Mouse (Mus musculus) right cerebral cortex, postnatal 25 days (tissue): ENCODE results near the gene Lrpprc.

Experiments
- DNase-seq: peaks from one replicate; pipeline ENCODE4 v3.0.0; 2022

The Lrpprc gene

DNA sequence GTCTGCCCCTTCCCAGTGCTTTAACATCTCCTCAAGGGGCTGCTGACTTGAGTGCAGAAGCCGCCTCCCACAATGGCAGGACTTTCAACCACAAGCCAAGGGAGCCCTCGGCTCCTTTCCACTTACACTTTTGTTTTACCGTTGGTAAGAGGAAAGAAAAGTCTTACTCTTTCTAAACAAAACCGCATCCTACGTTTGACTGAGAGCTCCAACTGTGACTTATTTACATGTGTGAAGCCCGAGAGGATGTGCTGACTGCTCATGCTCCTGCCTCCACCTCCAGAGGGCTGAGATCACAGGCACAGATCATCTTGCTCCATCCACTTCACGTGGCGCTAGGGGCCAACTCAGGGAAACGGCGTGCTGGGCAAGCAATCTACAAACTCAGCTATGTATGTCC is 32.2 kb downstream of the Lrpprc start:
- no peak for DNase-seq

DNA sequence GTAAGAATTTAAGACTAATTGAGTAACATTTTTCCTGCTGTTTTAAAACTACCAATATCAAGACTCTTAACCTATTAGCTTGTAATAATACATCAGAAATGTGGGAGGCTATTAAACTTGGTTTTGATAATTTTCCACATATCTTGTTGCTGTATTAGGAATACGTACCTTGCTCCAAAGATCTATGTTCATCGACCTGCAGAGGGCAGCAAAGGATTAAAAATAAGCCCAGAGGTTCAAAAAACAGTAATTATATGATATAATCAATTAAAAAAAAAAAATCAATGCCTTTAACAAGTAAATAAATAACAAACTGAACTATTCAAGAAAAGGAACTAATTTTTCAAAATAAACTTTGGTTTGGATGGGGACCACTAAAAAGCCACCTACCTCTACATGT is 34.5 kb downstream of the Lrpprc start:
- no peak for DNase-seq

DNA sequence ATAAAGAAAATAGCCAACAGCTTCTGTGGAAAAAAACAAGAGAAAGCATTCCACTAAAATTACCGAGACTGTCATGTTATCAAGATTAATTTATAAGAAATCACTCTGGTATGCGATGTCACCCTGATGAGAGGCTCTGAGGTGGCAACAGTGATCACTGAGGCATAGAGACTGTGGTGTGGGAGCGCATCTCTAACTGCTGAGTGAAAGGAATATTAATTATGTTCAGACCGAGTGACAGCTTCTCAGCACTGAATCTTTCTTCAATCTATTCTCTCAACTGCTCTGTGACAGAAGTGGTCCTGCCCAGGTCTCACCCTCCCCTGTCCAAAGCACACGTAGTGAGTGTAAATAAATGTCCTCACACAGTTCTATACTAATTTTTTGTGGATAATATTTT is 37.1 kb downstream of the Lrpprc start:
- no peak for DNase-seq

DNA sequence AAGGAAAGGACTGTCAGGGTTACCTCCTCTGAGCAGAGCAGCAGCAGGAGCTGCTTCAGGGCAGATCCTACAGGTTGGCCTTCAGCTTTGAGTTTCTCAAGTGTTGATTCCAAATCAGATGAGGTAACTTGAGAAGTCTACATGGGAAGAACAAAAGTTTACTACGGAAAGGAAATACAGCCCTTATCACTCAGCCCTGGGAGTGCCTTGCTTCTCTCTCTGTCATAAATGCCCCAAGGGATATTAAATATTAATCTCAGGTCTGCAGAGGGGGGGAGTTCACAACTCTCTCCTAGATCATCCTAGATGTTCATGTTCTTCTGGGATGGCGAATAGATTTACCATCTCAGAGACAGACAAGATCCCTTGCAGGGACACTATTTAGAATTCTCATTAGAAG is 38.3 kb downstream of the Lrpprc start:
- DNase-seq, result no peak

GRCm38 (mm10) chr17:84751630-84752191 is 38.9 kb downstream of the Lrpprc start:
- DNase-seq, result no peak

DNA sequence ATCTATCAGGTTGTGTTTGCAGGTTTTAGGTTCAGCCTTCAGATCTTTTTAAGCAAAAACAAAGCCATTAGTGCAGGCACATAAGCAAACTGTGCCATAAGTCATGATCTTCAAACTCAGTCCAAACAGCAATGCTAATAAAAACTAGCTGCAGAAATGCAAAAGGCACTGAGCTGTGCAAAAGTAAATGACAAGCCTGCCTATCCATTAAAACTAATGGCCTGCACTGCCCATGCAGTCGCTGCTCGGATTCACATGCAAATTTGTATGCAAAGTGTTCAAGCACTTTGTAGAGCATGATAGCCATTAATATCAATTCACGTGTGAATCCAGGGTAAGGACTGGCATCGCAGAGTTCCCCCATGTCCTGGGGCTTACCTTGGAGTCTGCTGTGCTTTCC is 40.5 kb downstream of the Lrpprc start:
- DNase-seq, result no peak

DNA sequence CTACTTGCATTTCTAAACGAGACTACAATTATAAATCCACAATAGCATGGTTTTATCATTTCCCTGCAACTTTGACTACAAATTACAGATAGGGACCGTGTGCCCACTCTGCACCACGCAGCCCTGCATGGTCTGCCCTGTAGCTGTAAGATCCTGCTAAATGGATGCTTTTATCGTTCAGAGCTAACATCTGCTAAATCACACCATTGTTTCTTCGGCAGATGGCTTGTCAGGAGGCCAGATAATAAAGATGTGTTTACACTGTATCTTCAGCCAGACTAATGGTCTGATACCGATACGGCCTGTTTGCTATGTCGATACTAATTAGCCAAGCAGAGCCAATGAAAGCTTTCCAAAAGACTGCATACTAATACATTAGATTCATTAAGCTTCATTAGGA is 41.3 kb downstream of the Lrpprc start:
- no peak for DNase-seq

GRCm38 (mm10) chr17:84748152-84748682 is 42.4 kb downstream of the Lrpprc start:
- DNase-seq, result no peak

DNA sequence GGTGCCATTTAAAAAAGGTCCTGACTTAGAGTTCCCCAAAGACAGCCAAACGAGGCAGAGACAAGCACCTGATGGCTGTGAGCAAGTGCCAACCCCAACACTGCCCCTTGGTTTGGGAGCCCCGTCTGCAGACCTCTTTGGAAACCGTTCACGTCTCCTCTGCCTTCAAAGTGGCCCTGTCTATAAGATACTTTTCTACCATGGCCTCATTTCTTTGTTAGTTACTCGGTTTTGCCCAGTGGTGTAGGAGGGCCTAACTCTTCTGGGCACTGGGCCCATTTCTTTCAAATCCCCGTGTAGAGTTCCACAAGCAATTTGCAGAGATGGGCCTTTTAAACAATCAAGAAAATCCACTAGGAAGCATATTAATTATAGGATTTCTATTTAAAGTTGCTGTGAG is 43.4 kb downstream of the Lrpprc start:
- no peak for DNase-seq

DNA sequence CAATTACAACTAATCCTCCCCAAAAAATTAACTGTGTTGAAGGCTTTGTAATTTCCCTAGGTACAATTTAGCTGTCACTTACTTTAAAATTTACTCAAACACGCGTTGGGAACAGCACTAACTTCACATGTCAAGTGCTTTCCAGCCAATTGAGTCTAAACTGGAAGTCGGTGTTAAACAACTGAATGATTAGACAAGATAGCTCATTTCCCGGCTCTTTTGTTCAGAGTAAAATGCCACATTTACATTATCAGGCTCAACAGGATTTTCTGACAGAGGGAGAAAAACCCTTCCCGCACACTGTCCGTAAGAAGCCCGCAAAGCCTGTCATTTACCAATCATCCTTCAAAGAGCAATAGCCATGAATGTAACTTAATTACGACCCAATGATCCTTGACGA is 45.6 kb downstream of the Lrpprc start:
- DNase-seq, result no peak

GRCm38 (mm10) chr17:84744256-84744655 is 46.3 kb downstream of the Lrpprc start:
- no peak for DNase-seq

DNA sequence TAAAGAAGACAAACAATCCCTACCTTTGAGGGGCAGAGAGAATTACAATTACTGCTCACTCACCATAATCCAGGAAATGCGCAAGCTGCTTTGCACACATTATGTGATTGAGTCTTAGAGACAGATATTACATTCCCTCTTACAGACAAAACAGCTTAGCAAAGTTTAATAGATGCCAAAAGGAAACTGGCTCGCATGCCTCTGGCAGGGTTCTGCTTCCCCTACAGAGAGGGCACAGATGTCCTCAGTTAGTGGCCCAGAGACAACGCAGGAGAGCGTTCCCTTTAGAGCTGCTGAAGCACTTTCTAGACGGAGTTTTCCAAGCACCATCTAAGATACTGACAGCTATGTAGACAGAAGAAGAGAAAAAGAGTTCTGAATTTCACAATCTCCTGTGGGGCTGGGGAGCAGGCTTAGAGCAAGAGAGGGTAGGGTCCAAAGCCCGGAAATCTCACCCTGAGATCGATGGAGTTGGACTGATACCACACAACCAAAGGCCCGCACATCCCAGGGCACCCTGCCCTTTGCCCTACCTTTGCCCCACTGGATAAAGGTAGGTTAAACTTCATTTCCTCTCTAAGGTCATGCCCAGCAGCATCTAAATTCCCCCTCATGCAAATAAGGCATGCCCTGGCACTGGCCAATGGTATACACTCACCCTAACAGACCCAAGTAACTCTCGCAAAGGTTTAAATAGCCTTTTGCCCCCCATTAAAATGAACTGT is 52.4 kb downstream of the Lrpprc start:
- DNase-seq, result no peak

- no peak for DNase-seq
Observed at GRCm38 (mm10) chr17:84736719-84737118, 53.9 kb downstream of the Lrpprc start.

GRCm38 (mm10) chr17:84732612-84733011 is 58.0 kb downstream of the Lrpprc start:
- no peak for DNase-seq

- no peak for DNase-seq
Observed at GRCm38 (mm10) chr17:84731361-84731760, 59.2 kb downstream of the Lrpprc start.

DNA sequence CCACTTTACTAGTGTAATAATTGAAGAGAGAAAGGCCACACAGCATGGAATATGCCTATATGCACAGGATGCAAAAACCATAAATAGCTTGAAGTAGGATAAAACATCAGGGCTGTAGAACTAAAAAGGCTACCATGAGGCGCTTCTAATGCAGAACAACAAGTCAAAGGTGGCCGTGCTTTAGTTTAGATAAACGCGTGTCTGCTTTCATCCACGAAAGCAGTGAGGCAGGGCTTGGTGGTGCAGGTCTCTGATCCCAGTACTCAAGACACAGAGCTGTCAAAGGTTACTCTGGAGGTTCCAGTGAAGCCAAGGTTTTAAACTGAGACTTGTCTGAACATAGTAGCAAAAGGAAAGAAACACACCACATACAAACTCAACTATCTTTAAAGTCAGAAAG is 61.4 kb downstream of the Lrpprc start:
- no peak for DNase-seq

DNA sequence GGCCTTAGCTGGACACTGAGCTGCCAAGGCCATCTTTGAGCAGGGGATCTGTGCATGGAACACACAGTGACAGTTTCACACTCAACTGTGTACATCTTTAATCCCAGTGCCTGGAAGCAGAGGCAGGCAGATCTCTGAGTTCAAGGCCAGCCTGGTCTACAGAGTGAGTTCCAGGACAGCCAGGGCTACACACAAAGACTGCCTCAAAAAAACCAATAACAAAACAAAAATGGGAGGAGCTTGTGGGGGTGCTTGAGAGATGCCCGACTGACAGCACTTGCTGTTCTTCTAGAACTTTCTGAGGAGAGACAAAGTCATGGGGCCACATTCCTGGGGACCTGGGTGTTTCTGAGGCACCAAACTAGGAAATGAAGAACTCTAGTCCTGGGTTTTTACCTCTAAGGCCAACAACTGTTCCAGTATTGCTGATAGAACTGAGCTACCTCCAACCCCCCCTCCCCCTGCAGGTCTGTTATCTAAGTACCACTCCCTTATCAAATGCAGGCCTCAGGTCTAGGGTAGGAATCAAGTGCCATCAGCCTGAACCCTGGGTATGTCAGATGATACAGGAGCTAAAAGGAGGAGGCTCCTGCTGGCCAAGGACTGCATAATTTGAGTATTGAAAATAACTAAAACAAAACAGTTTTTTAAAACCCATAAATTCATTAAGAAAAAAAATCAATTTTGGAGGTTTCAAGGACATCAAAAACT is 62.2 kb downstream of the Lrpprc start:
- DNase-seq, result no peak

- DNase-seq, result no peak
Observed at GRCm38 (mm10) chr17:84725163-84725562, 65.4 kb downstream of the Lrpprc start.

GRCm38 (mm10) chr17:84724028-84724427 is 66.6 kb downstream of the Lrpprc start:
- DNase-seq, result no peak

GRCm38 (mm10) chr17:84719105-84719504 is 71.5 kb downstream of the Lrpprc start:
- DNase-seq, result no peak

GRCm38 (mm10) chr17:84717416-84717815 is 73.2 kb downstream of the Lrpprc start:
- DNase-seq, result no peak

- no peak for DNase-seq
Observed at GRCm38 (mm10) chr17:84716252-84716872, 74.2 kb downstream of the Lrpprc start.

GRCm38 (mm10) chr17:84714930-84715329 is 75.7 kb downstream of the Lrpprc start:
- no peak for DNase-seq
